9 mouse cellular contexts compared by ENCODE assay signal in the genomic region with DNA sequence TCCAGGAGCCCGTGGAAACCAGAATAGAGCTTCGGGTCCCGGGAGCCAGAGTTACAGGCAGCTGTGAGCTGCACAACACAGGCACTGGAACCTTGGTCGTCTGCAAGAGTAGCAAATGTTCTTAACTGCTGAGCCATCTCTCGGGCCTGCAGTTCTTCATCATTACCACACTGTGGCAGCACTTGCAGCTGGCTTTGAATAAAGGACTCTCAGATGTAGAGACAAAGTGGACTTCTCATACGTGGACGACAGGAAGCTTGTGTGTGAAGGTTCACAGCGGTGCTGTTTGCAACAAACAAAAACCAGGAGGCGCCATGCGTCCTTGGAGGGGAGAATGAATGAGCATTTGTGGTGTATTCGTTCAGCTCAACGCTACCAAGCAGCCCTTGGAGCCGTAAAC. TPM values are rescaled to one million over a fixed set of nuclear protein-coding genes. Genes with fewer than 3 reads are reported as not detected.
DNase-seq lines count a peak whose midpoint lies in the region.
"Had no signal": no experiment of that assay in that cellular context is flagged by ENCODE, and none has a peak within 500 bp of the region (broad histone marks: within the 10 kb centered on the region; RNA-seq: fewer than 3 reads in every experiment).

No protein-coding gene starts in this region.

- H3K9me3 ChIP-seq in embryonic facial prominence, embryonic 10.5 days, result no peaks in the 10 kb centered on the region

- peak; percentile 40 for DNase-seq in gastrocnemius, adult 18-20 months (ENCODE audit: low spot score)
- DNase-seq in gastrocnemius, postnatal 25 days, result no peak
- peak; percentile 77 for DNase-seq in A20 (ENCODE audit: low read depth, low spot score)
- peak; percentile 21 for DNase-seq in adrenal gland, adult 8-10 months
- DNase-seq in embryonic facial prominence, embryonic 10.5 days (ENCODE audit: low spot score), result peak; percentile 54
- peak; percentile 68 for DNase-seq in layer of hippocampus, adult 11-12 months (ENCODE audit: low spot score)
- DNase-seq in lung, postnatal 36 days, result peak; percentile 74
- peak; percentile 21 to 46 for DNase-seq in spleen, postnatal 10 days (ENCODE audit: low spot score in 2 of 2)

- H3K4me3 ChIP-seq in embryonic facial prominence, embryonic 10.5 days, result no peak overlapping the region

- 35% methylated on average over 13 of the region's 13 CpGs for WGBS in embryonic facial prominence, embryonic 10.5 days

- no peaks in the 10 kb centered on the region for H3K36me3 ChIP-seq in embryonic facial prominence, embryonic 10.5 days (replicated peaks)

- no peak overlapping the region for H3K27ac ChIP-seq in embryonic facial prominence, embryonic 10.5 days (replicated peaks)
- H3K27ac ChIP-seq: macrophage had no signal

- peaks cover 35% of the 10 kb centered on the region for H3K27me3 ChIP-seq in embryonic facial prominence, embryonic 10.5 days (replicated peaks; ENCODE audit: low read depth, poor library complexity, severe bottlenecking)

- peaks cover 16% of the 10 kb centered on the region for H3K4me1 ChIP-seq in embryonic facial prominence, embryonic 10.5 days

RNA-seq across cellular contexts. Expression of a gene that starts 10.3 kb away (rescaled TPM):
- total RNA-seq in gastrocnemius, adult 18-20 months (2021), result under 1 TPM in 1 of 2 experiments, not detected in 1; 0.36 TPM
- under 1 TPM in 1 of 2 experiments, not detected in 1; 0.19 TPM for total RNA-seq in gastrocnemius, postnatal 25 days (2021)
- total RNA-seq in adrenal gland, adult 8-10 months (2022), result 1 to 10 TPM in 3 of 4 experiments, under 1 TPM in 1; 0.58 to 1.8 (median 1.4) TPM
- polyA plus RNA-seq in embryonic facial prominence, embryonic 10.5 days (2016; fragmentation: Nextera tagmentation; extraction: Ambion mirVana), result 1.2 and 2.2 TPM in 2 replicates

RNA-seq across cellular contexts. Expression of a gene that starts 18.9 kb away (rescaled TPM):
- total RNA-seq in gastrocnemius, adult 18-20 months (2021), result not detected
- not detected for total RNA-seq in gastrocnemius, postnatal 25 days (2021)
- under 1 TPM; 0.62 to 0.91 (median 0.64) TPM for total RNA-seq in adrenal gland, adult 8-10 months (2022)
- polyA plus RNA-seq in embryonic facial prominence, embryonic 10.5 days (2016; fragmentation: Nextera tagmentation; extraction: Ambion mirVana), result not detected in 2 replicates

RNA-seq across cellular contexts. Expression of a gene that starts 32.7 kb away (rescaled TPM):
- total RNA-seq in gastrocnemius, adult 18-20 months (2021), result 1 to 10 TPM; 1.8 to 2.0 TPM
- 1 to 10 TPM; 1.2 to 3.7 TPM for total RNA-seq in gastrocnemius, postnatal 25 days (2021)
- total RNA-seq in adrenal gland, adult 8-10 months (2022), result 10 to 100 TPM in 3 of 4 experiments, 1 to 10 TPM in 1; 9.5 to 18.1 (median 12.1) TPM
- not detected in 2 replicates for polyA plus RNA-seq in embryonic facial prominence, embryonic 10.5 days (2016; fragmentation: Nextera tagmentation; extraction: Ambion mirVana)

RNA-seq across cellular contexts. Expression of a gene that starts 43.3 kb away (rescaled TPM):
- 1 to 10 TPM in 1 of 2 experiments, not detected in 1; 2.7 TPM for total RNA-seq in gastrocnemius, adult 18-20 months (2021)
- total RNA-seq in gastrocnemius, postnatal 25 days (2021), result 1 to 10 TPM in 1 of 2 experiments, not detected in 1; 3.5 TPM
- 10 to 100 TPM in 1 of 4 experiments, 1 to 10 TPM in 3; 3.2 to 11.2 (median 4.5) TPM for total RNA-seq in adrenal gland, adult 8-10 months (2022)
- polyA plus RNA-seq in embryonic facial prominence, embryonic 10.5 days (2016; fragmentation: Nextera tagmentation; extraction: Ambion mirVana), result not detected in 2 replicates

RNA-seq across cellular contexts. Expression of a gene that starts 52.9 kb away (rescaled TPM):
- total RNA-seq in gastrocnemius, adult 18-20 months (2021), result not detected
- total RNA-seq in gastrocnemius, postnatal 25 days (2021), result not detected
- total RNA-seq in adrenal gland, adult 8-10 months (2022), result 1 to 10 TPM in 3 of 4 experiments, under 1 TPM in 1; 0.95 to 1.9 (median 1.4) TPM
- polyA plus RNA-seq in embryonic facial prominence, embryonic 10.5 days (2016; fragmentation: Nextera tagmentation; extraction: Ambion mirVana), result 0.19 TPM in 1 of 2 replicates, not detected in the other
